Mouse (Mus musculus): ENCODE measurements at regions not wholly inside any gene's neighbourhood (a gene's known extent, or its start where the extent isn't known, plus 50 kb on each side); places are given as distances from the start of the nearest gene placed in this dataset.

DNA sequence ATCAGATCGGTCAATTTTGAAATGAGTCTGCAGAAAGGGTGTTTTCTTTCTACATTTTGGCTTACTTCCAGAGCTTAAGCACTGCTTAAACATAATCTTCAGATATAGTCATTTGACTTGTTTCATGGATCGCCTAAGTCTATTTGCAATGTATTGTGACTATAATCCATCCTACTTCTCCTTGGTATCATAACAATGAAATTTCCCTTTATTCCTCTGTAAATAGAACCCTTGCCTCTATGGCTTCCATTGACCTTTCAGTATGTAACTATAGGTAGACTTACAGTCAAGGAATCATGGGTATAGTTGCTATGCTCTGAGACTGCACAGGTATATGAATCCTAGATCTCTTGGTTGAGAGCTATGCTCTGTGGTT lies 509.0 kb upstream of the Cited2 start:
- no peak for TF ChIP-seq POLR2A (IDR thresholded peaks at IDR 0.05; ENCODE audit: insufficient read depth, low read length)
- no peak for TF ChIP-seq EP300 (IDR thresholded peaks at IDR 0.05; ENCODE audit: insufficient read depth, low read depth, low read length)
- TF ChIP-seq CTCF (IDR thresholded peaks at IDR 0.05; ENCODE audit: low read depth, low read length): no peak
- Histone ChIP-seq H3K4me1 (ENCODE audit: control insufficient read depth, insufficient read depth, low read length) (no peaks in the 10 kb centered on the region), H3K27ac (ENCODE audit: insufficient read depth, low read length) (no peak overlapping the region), H3K36me3 (ENCODE audit: control insufficient read depth, insufficient read depth, low read length, poor library complexity, severe bottlenecking) (no peaks in the 10 kb centered on the region), H3K9me3 (replicated peaks; ENCODE audit: control insufficient read depth, insufficient read depth, low read length, poor library complexity, severe bottlenecking) (no peaks in the 10 kb centered on the region; the same call in 1 of the 2 replicates), H3K4me3 (ENCODE audit: low read depth, low read length) (no peak overlapping the region), H3K9ac (ENCODE audit: low read depth, poor library complexity, severe bottlenecking) (no peak overlapping the region), H3K27me3 (ENCODE audit: control insufficient read depth, insufficient read depth, low read length, poor library complexity, severe bottlenecking) (no peaks in the 10 kb centered on the region; the same call in 1 of the 2 replicates)

DNA sequence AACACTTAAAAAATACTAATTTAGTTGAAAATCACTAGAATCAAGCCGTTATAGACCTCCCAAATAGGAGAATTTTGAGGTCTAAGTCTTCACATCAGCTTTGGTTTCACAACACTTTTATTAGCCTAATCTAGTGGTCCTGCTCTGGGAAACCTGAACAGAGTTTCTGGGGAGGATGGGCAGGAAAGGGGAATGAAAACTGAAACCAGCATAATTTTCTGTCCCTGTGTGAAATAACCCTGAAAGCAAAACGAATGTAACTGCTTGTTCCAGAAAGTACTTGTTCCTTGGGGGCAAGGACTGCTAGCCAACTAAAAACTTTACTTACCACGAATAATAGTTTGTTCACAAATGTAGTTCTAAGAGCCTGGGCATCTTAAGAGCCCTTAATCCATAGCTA lies 508.0 kb upstream of the Cited2 start:
- Histone ChIP-seq H3K27ac (ENCODE audit: insufficient read depth, low read length) (no peak overlapping the region), H3K4me3 (ENCODE audit: low read depth, low read length) (no peak overlapping the region), H3K9me3 (replicated peaks; ENCODE audit: control insufficient read depth, insufficient read depth, low read length, poor library complexity, severe bottlenecking) (no peaks in the 10 kb centered on the region; the same call in 1 of the 2 replicates), H3K27me3 (ENCODE audit: control insufficient read depth, insufficient read depth, low read length, poor library complexity, severe bottlenecking) (no peaks in the 10 kb centered on the region; the same call in 1 of the 2 replicates), H3K4me1 (ENCODE audit: control insufficient read depth, insufficient read depth, low read length) (no peaks in the 10 kb centered on the region), H3K36me3 (ENCODE audit: control insufficient read depth, insufficient read depth, low read length, poor library complexity, severe bottlenecking) (no peaks in the 10 kb centered on the region), H3K9ac (ENCODE audit: low read depth, poor library complexity, severe bottlenecking) (no peak overlapping the region)
- TF ChIP-seq POLR2A (IDR thresholded peaks at IDR 0.05; ENCODE audit: insufficient read depth, low read length) (no peak), EP300 (IDR thresholded peaks at IDR 0.05; ENCODE audit: insufficient read depth, low read depth, low read length) (no peak), CTCF (IDR thresholded peaks at IDR 0.05; ENCODE audit: low read depth, low read length) (no peak)

DNA sequence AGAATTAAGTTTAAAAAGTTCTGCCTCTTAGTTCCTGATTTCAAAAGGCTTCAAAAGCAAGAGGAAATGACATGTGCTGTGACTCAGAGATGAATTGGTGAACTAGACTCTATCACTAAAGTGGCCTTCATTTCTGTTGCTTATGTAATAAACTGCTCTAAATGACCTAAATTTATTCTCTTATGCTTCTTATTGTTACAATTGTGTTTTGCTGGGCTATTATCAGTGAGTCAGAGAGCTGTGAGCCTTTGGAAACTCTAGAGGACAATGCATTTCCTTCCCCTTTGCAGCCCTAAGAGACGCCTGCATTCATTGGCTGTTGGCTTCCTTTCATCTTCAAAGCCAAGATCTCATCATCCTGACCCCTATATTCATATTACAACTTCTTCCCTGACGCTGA lies 501.5 kb upstream of the Cited2 start:
- Histone ChIP-seq H3K27me3 (ENCODE audit: control insufficient read depth, insufficient read depth, low read length, poor library complexity, severe bottlenecking) (no peaks in the 10 kb centered on the region), H3K4me1 (ENCODE audit: control insufficient read depth, insufficient read depth, low read length) (no peaks in the 10 kb centered on the region), H3K27ac (ENCODE audit: insufficient read depth, low read length) (no peak overlapping the region), H3K4me3 (ENCODE audit: low read depth, low read length) (no peak overlapping the region), H3K9me3 (replicated peaks; ENCODE audit: control insufficient read depth, insufficient read depth, low read length, poor library complexity, severe bottlenecking) (no peaks in the 10 kb centered on the region), H3K36me3 (ENCODE audit: control insufficient read depth, insufficient read depth, low read length, poor library complexity, severe bottlenecking) (no peaks in the 10 kb centered on the region), H3K9ac (ENCODE audit: low read depth, poor library complexity, severe bottlenecking) (no peak overlapping the region)
- TF ChIP-seq POLR2A (IDR thresholded peaks at IDR 0.05; ENCODE audit: insufficient read depth, low read length): no peak
- TF ChIP-seq EP300 (IDR thresholded peaks at IDR 0.05; ENCODE audit: insufficient read depth, low read depth, low read length): no peak
- no peak for TF ChIP-seq CTCF (IDR thresholded peaks at IDR 0.05; ENCODE audit: low read depth, low read length)

DNA sequence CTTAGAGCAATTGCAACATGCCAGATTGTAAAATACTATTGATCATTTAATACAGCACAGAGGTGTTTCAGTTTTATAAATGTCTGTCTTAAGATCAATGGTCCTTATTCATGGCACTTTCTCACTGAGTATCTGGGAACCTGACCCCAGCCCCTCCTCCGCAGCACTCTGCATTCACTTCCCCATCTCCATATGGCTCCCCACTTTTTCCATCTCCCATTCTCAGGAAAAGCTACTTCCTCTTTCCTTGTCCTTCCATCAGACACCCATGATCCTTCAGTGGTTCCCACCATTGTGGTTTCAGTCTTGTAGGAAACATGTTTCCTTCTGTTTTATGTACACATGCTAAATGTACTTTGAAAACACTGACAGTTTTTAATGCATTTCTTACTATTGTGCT lies 497.3 kb upstream of the Cited2 start:
- Histone ChIP-seq H3K36me3 (ENCODE audit: control insufficient read depth, insufficient read depth, low read length, poor library complexity, severe bottlenecking) (no peaks in the 10 kb centered on the region), H3K4me3 (ENCODE audit: low read depth, low read length) (no peak overlapping the region), H3K27me3 (ENCODE audit: control insufficient read depth, insufficient read depth, low read length, poor library complexity, severe bottlenecking) (no peaks in the 10 kb centered on the region), H3K27ac (ENCODE audit: insufficient read depth, low read length) (no peak overlapping the region), H3K4me1 (ENCODE audit: control insufficient read depth, insufficient read depth, low read length) (no peaks in the 10 kb centered on the region), H3K9me3 (replicated peaks; ENCODE audit: control insufficient read depth, insufficient read depth, low read length, poor library complexity, severe bottlenecking) (no peaks in the 10 kb centered on the region), H3K9ac (ENCODE audit: low read depth, poor library complexity, severe bottlenecking) (no peak overlapping the region)
- TF ChIP-seq POLR2A (IDR thresholded peaks at IDR 0.05; ENCODE audit: insufficient read depth, low read length): no peak
- TF ChIP-seq CTCF (IDR thresholded peaks at IDR 0.05; ENCODE audit: low read depth, low read length): no peak
- no peak for TF ChIP-seq EP300 (IDR thresholded peaks at IDR 0.05; ENCODE audit: insufficient read depth, low read depth, low read length)

DNA sequence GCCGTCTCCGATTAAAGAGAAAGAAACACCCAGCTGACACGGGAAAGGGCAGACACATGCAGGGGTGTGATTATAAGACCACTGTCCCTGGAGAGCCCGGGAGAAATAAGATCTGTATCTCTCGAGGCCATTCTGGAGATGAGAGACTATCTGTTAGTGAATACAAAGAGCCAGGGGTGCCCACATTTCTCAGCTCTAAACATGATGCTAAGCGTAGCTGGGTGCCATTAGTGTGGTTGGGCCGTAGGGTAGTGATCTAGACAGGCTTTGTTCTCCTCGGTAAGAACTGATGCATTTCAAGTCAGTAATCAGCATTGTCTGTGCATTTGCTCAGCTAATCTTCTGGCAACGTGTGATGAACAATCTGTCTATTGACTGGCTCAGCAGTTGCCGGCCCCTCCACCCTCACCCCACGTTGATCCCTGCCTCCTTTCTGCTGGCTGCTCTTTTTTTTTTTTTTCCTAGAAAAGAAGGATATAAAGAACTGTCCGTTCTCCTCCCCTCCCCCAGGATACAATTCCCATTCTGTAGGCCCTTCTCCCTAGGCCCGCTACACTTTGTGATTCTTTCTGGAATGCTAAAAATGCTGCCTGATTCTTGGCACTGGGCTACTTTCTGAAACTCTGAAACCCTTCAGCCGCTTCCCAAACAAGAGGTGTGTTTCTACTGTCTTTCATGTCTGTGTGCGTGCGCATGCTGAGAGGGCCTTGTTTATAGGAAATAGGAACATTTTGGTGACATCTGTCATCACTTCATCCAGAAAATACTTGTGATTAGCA lies 492.8 kb upstream of the Cited2 start:
- H3K9ac ChIP-seq (ENCODE audit: low read depth, poor library complexity, severe bottlenecking): no peak overlapping the region
- no peaks in the 10 kb centered on the region for H3K4me1 ChIP-seq (ENCODE audit: control insufficient read depth, insufficient read depth, low read length)
- no peaks in the 10 kb centered on the region for H3K27me3 ChIP-seq (ENCODE audit: control insufficient read depth, insufficient read depth, low read length, poor library complexity, severe bottlenecking)
- TF ChIP-seq EP300 (IDR thresholded peaks at IDR 0.05; ENCODE audit: insufficient read depth, low read depth, low read length) (peak; percentile 66; the same call in 1 of the 2 replicates), POLR2A (IDR thresholded peaks at IDR 0.05; ENCODE audit: insufficient read depth, low read length) (no peak)
- H3K9me3 ChIP-seq (replicated peaks; ENCODE audit: control insufficient read depth, insufficient read depth, low read length, poor library complexity, severe bottlenecking): no peaks in the 10 kb centered on the region
- no peak overlapping the region for H3K4me3 ChIP-seq (ENCODE audit: low read depth, low read length)
- H3K27ac ChIP-seq (ENCODE audit: insufficient read depth, low read length): peak overlapping the region; percentile 51
- H3K36me3 ChIP-seq (ENCODE audit: control insufficient read depth, insufficient read depth, low read length, poor library complexity, severe bottlenecking): no peaks in the 10 kb centered on the region

DNA sequence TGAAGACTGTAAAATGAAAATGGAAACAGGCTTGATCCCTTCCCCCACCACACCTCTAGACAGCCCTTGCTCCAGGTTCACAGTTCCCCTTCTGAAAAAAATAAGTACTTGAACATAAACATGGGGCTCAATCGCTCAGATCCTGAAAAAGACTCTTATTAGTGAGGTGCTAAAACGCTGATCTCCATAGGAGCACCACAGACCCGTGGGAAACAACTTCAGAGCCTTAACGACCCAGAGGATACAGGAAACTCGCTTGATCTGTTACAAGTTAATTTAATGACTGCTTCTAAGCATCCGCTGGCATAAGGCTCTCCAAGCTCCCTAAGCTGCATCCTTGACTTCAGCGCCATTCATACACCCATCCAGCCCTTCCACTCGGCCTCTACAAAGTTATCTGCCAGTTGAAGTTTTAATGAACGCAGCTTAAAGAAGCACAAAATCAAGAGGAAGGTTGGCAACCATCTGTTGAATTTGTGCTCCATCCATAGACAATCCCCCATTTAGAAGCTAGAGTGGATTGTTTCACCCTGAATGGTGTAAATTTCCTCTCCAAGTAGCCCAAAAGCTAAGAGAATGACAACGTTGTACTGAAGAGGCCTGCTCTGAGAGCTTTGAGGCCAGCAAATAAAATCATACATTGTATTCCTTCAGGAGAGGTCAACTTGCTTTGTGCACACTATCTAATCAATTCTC lies 486.9 kb upstream of the Cited2 start:
- Histone ChIP-seq H3K4me1 (ENCODE audit: control insufficient read depth, insufficient read depth, low read length) (no peaks in the 10 kb centered on the region), H3K4me3 (ENCODE audit: low read depth, low read length) (no peak overlapping the region)

More for the DNA sequence above, 486.9 kb upstream of the Cited2 start:
- H3K9ac ChIP-seq (ENCODE audit: low read depth, poor library complexity, severe bottlenecking): no peak overlapping the region
- TF ChIP-seq CTCF (IDR thresholded peaks at IDR 0.05; ENCODE audit: low read depth, low read length) (no peak), EP300 (IDR thresholded peaks at IDR 0.05; ENCODE audit: insufficient read depth, low read depth, low read length) (no peak), POLR2A (IDR thresholded peaks at IDR 0.05; ENCODE audit: insufficient read depth, low read length) (no peak)
- 0 out of 2 replicates have a peak, but pooled peaks cover 3% of the 10 kb centered on the region for H3K9me3 ChIP-seq (replicated peaks; ENCODE audit: control insufficient read depth, insufficient read depth, low read length, poor library complexity, severe bottlenecking)
- H3K27ac ChIP-seq (ENCODE audit: insufficient read depth, low read length): peak overlapping the region; percentile 51
- no peaks in the 10 kb centered on the region for H3K27me3 ChIP-seq (ENCODE audit: control insufficient read depth, insufficient read depth, low read length, poor library complexity, severe bottlenecking)
- no peaks in the 10 kb centered on the region for H3K36me3 ChIP-seq (ENCODE audit: control insufficient read depth, insufficient read depth, low read length, poor library complexity, severe bottlenecking)

Measured in ES-Bruce4 (cell line).